Mouse (Mus musculus): ENCODE results near the gene Slc25a34. TPM values are rescaled to one million over a fixed set of nuclear protein-coding genes. Genes with fewer than 3 reads are reported as not detected.
A peak's percentile ranks its signal among the peaks of the same experiment; 100 is the strongest.

The Slc25a34 gene
- polyA plus RNA-seq (2012; rRNA removed), result 0.03 TPM in 2 replicates
- polyA plus RNA-seq (2014; fragmentation: Nextera tagmentation; extraction: Ambion mirVana), result not detected in 2 replicates

- DNase-seq (ENCODE audit: low read depth in 3 of 3, low spot score in 3 of 3) (no peak), ATAC-seq (ENCODE audit: insufficient read depth) (peak; percentile 49; the same call in 1 of the 2 replicates)
- TF ChIP-seq CTCF (IDR thresholded peaks at IDR 0.05; ENCODE audit: low read depth), result no peak
- TF ChIP-seq EP300 (IDR thresholded peaks at IDR 0.05; ENCODE audit: low read depth), result no peak
- H3K27ac ChIP-seq, result no peak within 1 kb of the TSS
- no peaks in the 10 kb centered on the region for H3K9me3 ChIP-seq (ENCODE audit: control insufficient read depth, low read length)
- no peaks in the 10 kb centered on the region for H3K27me3 ChIP-seq (ENCODE audit: control insufficient read depth, insufficient read depth, low read length)
- no peaks in the 10 kb centered on the region for H3K36me3 ChIP-seq (replicated peaks; ENCODE audit: control insufficient read depth, insufficient read depth, low read depth)
- no peak within 1 kb of the TSS for H3K4me2 ChIP-seq (ENCODE audit: low read depth)
- H3K4me1 ChIP-seq (replicated peaks; ENCODE audit: control insufficient read depth in 2 of 2, insufficient read depth in 2 of 2, low read length in 1 of 2), result no peaks in the 10 kb centered on the region
- H3K9ac ChIP-seq (replicated peaks), result no peak within 1 kb of the TSS
- no peak within 1 kb of the TSS for H3K4me3 ChIP-seq (ENCODE audit: insufficient read depth in 1 of 2, low read depth in 2 of 2, low read length in 2 of 2)
- WGBS (ENCODE audit: insufficient replicate concordance), result 29% methylated on average over 1 of the region's 1 CpGs
Measured at GRCm38 (mm10) chr4:141623666-141624065, at the start of gene Slc25a34. Slc25a34 (minus strand) TSS chr4:141623821.

- Histone ChIP-seq H3K9me3 (ENCODE audit: control insufficient read depth, low read length) (no peaks in the 10 kb centered on the region), H3K27ac (no peak overlapping the region), H3K9ac (replicated peaks) (no peak overlapping the region), H3K27me3 (ENCODE audit: control insufficient read depth, insufficient read depth, low read length) (no peaks in the 10 kb centered on the region), H3K4me2 (ENCODE audit: low read depth) (no peak overlapping the region), H3K4me1 (replicated peaks; ENCODE audit: control insufficient read depth in 2 of 2, insufficient read depth in 2 of 2, low read length in 1 of 2) (no peaks in the 10 kb centered on the region; a peak in 1 of 4 replicates), H3K4me3 (ENCODE audit: insufficient read depth in 1 of 2, low read depth in 2 of 2, low read length in 2 of 2) (no peak overlapping the region), H3K36me3 (replicated peaks; ENCODE audit: control insufficient read depth, insufficient read depth, low read depth) (no peaks in the 10 kb centered on the region)
- ATAC-seq (ENCODE audit: insufficient read depth), result no peak
- DNase-seq (ENCODE audit: low read depth in 3 of 3, low spot score in 3 of 3), result no peak
- WGBS (ENCODE audit: insufficient replicate concordance), result 52% methylated on average over 13 of the region's 13 CpGs
- TF ChIP-seq EP300 (IDR thresholded peaks at IDR 0.05; ENCODE audit: low read depth) (no peak), CTCF (IDR thresholded peaks at IDR 0.05; ENCODE audit: low read depth) (no peak)
Measured at GRCm38 (mm10) chr4:141672325-141672724, 48.7 kb upstream of the Slc25a34 start.

GRCm38 (mm10) chr4:141671389-141671788 lies 47.8 kb upstream of the Slc25a34 start:
- H3K9me3 ChIP-seq (ENCODE audit: control insufficient read depth, low read length), result no peaks in the 10 kb centered on the region
- H3K4me1 ChIP-seq (replicated peaks; ENCODE audit: control insufficient read depth in 2 of 2, insufficient read depth in 2 of 2, low read length in 1 of 2), result no peaks in the 10 kb centered on the region
- 78% methylated on average over 4 of the region's 4 CpGs for WGBS (ENCODE audit: insufficient replicate concordance)
- no peak overlapping the region for H3K4me3 ChIP-seq (ENCODE audit: insufficient read depth in 1 of 2, low read depth in 2 of 2, low read length in 2 of 2)
- H3K36me3 ChIP-seq (replicated peaks; ENCODE audit: control insufficient read depth, insufficient read depth, low read depth), result no peaks in the 10 kb centered on the region
- H3K27me3 ChIP-seq (ENCODE audit: control insufficient read depth, insufficient read depth, low read length), result no peaks in the 10 kb centered on the region
- no peak for ATAC-seq (ENCODE audit: insufficient read depth)
- TF ChIP-seq EP300 (IDR thresholded peaks at IDR 0.05; ENCODE audit: low read depth) (no peak), CTCF (IDR thresholded peaks at IDR 0.05; ENCODE audit: low read depth) (no peak)
- H3K4me2 ChIP-seq (ENCODE audit: low read depth), result no peak overlapping the region
- DNase-seq (ENCODE audit: low read depth in 3 of 3, low spot score in 3 of 3), result no peak
- no peak overlapping the region for H3K27ac ChIP-seq
- H3K9ac ChIP-seq (replicated peaks), result no peak overlapping the region

GRCm38 (mm10) chr4:141669898-141670712 lies 46.5 kb upstream of the Slc25a34 start:
- Histone ChIP-seq H3K36me3 (replicated peaks; ENCODE audit: control insufficient read depth, insufficient read depth, low read depth) (no peaks in the 10 kb centered on the region), H3K4me2 (ENCODE audit: low read depth) (no peak overlapping the region), H3K27me3 (ENCODE audit: control insufficient read depth, insufficient read depth, low read length) (no peaks in the 10 kb centered on the region), H3K27ac (no peak overlapping the region), H3K4me3 (ENCODE audit: insufficient read depth in 1 of 2, low read depth in 2 of 2, low read length in 2 of 2) (no peak overlapping the region), H3K4me1 (replicated peaks; ENCODE audit: control insufficient read depth in 2 of 2, insufficient read depth in 2 of 2, low read length in 1 of 2) (no peaks in the 10 kb centered on the region), H3K9ac (replicated peaks) (no peak overlapping the region), H3K9me3 (ENCODE audit: control insufficient read depth, low read length) (no peaks in the 10 kb centered on the region)
- TF ChIP-seq CTCF (IDR thresholded peaks at IDR 0.05; ENCODE audit: low read depth), result no peak
- TF ChIP-seq EP300 (IDR thresholded peaks at IDR 0.05; ENCODE audit: low read depth), result no peak
- DNase-seq (ENCODE audit: low read depth in 3 of 3, low spot score in 3 of 3) (peak in 1 of 3 experiments; percentile 24), ATAC-seq (ENCODE audit: insufficient read depth) (no peak)
- WGBS (ENCODE audit: insufficient replicate concordance), result 55% methylated on average over 18 of the region's 18 CpGs

GRCm38 (mm10) chr4:141664799-141665198 lies 41.2 kb upstream of the Slc25a34 start, which contains the start of gene Plekhm2:
Plekhm2 (minus strand) TSS chr4:141664899.
- Histone ChIP-seq H3K27ac (no peak within 1 kb of the TSS), H3K9ac (replicated peaks) (peak within 1 kb of the TSS; percentile 75), H3K4me3 (ENCODE audit: insufficient read depth in 1 of 2, low read depth in 2 of 2, low read length in 2 of 2) (peak within 1 kb of the TSS; percentile 58 to 74), H3K36me3 (replicated peaks; ENCODE audit: control insufficient read depth, insufficient read depth, low read depth) (no peaks in the 10 kb centered on the region), H3K9me3 (ENCODE audit: control insufficient read depth, low read length) (no peaks in the 10 kb centered on the region), H3K27me3 (ENCODE audit: control insufficient read depth, insufficient read depth, low read length) (no peaks in the 10 kb centered on the region), H3K4me2 (ENCODE audit: low read depth) (peak within 1 kb of the TSS; percentile 99), H3K4me1 (replicated peaks; ENCODE audit: control insufficient read depth in 2 of 2, insufficient read depth in 2 of 2, low read length in 1 of 2) (peaks cover 7 to 11% of the 10 kb centered on the region in 2 experiments)
- ATAC-seq (ENCODE audit: insufficient read depth) (no peak), DNase-seq (ENCODE audit: low read depth in 3 of 3, low spot score in 3 of 3) (no peak)
- WGBS (ENCODE audit: insufficient replicate concordance), result 65% methylated on average over 8 of the region's 8 CpGs
- TF ChIP-seq EP300 (IDR thresholded peaks at IDR 0.05; ENCODE audit: low read depth), result no peak
- TF ChIP-seq CTCF (IDR thresholded peaks at IDR 0.05; ENCODE audit: low read depth), result no peak
